Mouse (Mus musculus): Measurements from ENCODE around the gene Ces4a. TPM values are rescaled to one million over a fixed set of nuclear protein-coding genes. Genes with fewer than 3 reads are reported as not detected.

Ces4a gene
- total and polyA plus RNA-seq, 3 experiments, result not detected

- H3K27me3 ChIP-seq (ENCODE audit: control insufficient read depth in 1 of 2, insufficient read depth in 2 of 2, low read length in 2 of 2), result no peaks in the 10 kb centered on the region
These were observed 23.6 kb downstream of the Ces4a start for GRCm38 (mm10) chr8:105155091-105155745.

GRCm38 (mm10) chr8:105157555-105157954 is 26.0 kb downstream of the Ces4a start:
- H3K79me2 ChIP-seq (ENCODE audit: control insufficient read depth, insufficient read depth, low read length, poor library complexity), result no peaks in the 10 kb centered on the region
- H3K4me3 ChIP-seq (ENCODE audit: control insufficient read depth in 1 of 2, insufficient read depth in 1 of 2, low read depth in 2 of 2, low read length in 2 of 2), result no peak overlapping the region
- DNase-seq (ENCODE audit: low read depth, low spot score), result peak; percentile 70
- TF ChIP-seq RAD21 (IDR thresholded peaks at IDR 0.05; ENCODE audit: low read depth, low read length) (peak; percentile 75), GATA1 (IDR thresholded peaks at IDR 0.05; ENCODE audit: low read depth, low read length) (no peak), NRF1 (IDR thresholded peaks at IDR 0.05; ENCODE audit: insufficient read depth, low read depth, low read length, poor library complexity, severe bottlenecking) (no peak), ZNF384 (IDR thresholded peaks at IDR 0.05; ENCODE audit: low read depth, low read length) (no peak), BHLHE40 (IDR thresholded peaks at IDR 0.05; ENCODE audit: borderline replicate concordance, low read depth, low read length) (no peak), ZC3H11A (IDR thresholded peaks at IDR 0.05; ENCODE audit: low read depth, low read length) (peak; percentile 78), POLR2AphosphoS2 (IDR thresholded peaks at IDR 0.05; ENCODE audit: low read length) (no peak), KAT2A (conservative IDR thresholded peaks at IDR 0.05; ENCODE audit: low read depth, low read length) (no peak), TCF12 (IDR thresholded peaks at IDR 0.05; ENCODE audit: low read depth, low read length) (no peak), SMC3 (IDR thresholded peaks at IDR 0.05; ENCODE audit: low read depth, low read length) (peak; percentile 87), GABPA (IDR thresholded peaks at IDR 0.05; ENCODE audit: low read depth, low read length) (no peak), CTCF (IDR thresholded peaks at IDR 0.05 in 2 of 3, conservative IDR thresholded peaks at IDR 0.05 in 1 of 3; ENCODE audit: control insufficient read depth in 1 of 3, insufficient read depth in 1 of 3, low read depth in 2 of 3, low read length in 3 of 3, poor library complexity in 1 of 3, severe bottlenecking in 1 of 3) (peak; percentile 83 to 96 (median 88)), UBTF (IDR thresholded peaks at IDR 0.05; ENCODE audit: borderline replicate concordance, insufficient read depth, low read depth, low read length) (no peak)
- H3K27me3 ChIP-seq (ENCODE audit: control insufficient read depth in 1 of 2, insufficient read depth in 2 of 2, low read length in 2 of 2), result peaks cover 0 to 2% of the 10 kb centered on the region in 2 experiments; a peak in 2 of 4 replicates
- H3K36me3 ChIP-seq (ENCODE audit: control insufficient read depth in 1 of 2, insufficient read depth in 2 of 2, low read length in 2 of 2), result no peaks in the 10 kb centered on the region
- 0 out of 4 replicates have a peak, but pooled peaks cover 0 to 2% of the 10 kb centered on the region in 2 experiments for H3K4me1 ChIP-seq (ENCODE audit: control insufficient read depth in 1 of 2, insufficient read depth in 2 of 2, low read length in 2 of 2)
- H3K9ac ChIP-seq (ENCODE audit: control insufficient read depth, low read depth, low read length, poor library complexity, severe bottlenecking), result no peak overlapping the region
- H3K27ac ChIP-seq (ENCODE audit: control insufficient read depth, low read depth, low read length), result no peak overlapping the region
- no peaks in the 10 kb centered on the region for H3K9me3 ChIP-seq (replicated peaks; ENCODE audit: insufficient read depth, low read length)

More at GRCm38 (mm10) chr8:105155091-105155745, 23.6 kb downstream of the Ces4a start:
- Histone ChIP-seq H3K4me1 (ENCODE audit: control insufficient read depth in 1 of 2, insufficient read depth in 2 of 2, low read length in 2 of 2) (peaks cover 2 to 7% of the 10 kb centered on the region in 2 experiments; a peak in 2 of 4 replicates), H3K79me2 (ENCODE audit: control insufficient read depth, insufficient read depth, low read length, poor library complexity) (no peaks in the 10 kb centered on the region), H3K27ac (ENCODE audit: control insufficient read depth, low read depth, low read length) (no peak overlapping the region), H3K36me3 (ENCODE audit: control insufficient read depth in 1 of 2, insufficient read depth in 2 of 2, low read length in 2 of 2) (peaks cover 0 to 4% of the 10 kb centered on the region in 2 experiments; a peak in 1 of 4 replicates), H3K9me3 (replicated peaks; ENCODE audit: insufficient read depth, low read length) (no peaks in the 10 kb centered on the region), H3K9ac (ENCODE audit: control insufficient read depth, low read depth, low read length, poor library complexity, severe bottlenecking) (no peak overlapping the region), H3K4me3 (ENCODE audit: control insufficient read depth in 1 of 2, insufficient read depth in 1 of 2, low read depth in 2 of 2, low read length in 2 of 2) (no peak overlapping the region)
- peak; percentile 25 for DNase-seq (ENCODE audit: low read depth, low spot score)
- no peak for TF ChIP-seq CTCF (IDR thresholded peaks at IDR 0.05 in 2 of 3, conservative IDR thresholded peaks at IDR 0.05 in 1 of 3; ENCODE audit: control insufficient read depth in 1 of 3, insufficient read depth in 1 of 3, low read depth in 2 of 3, low read length in 3 of 3, poor library complexity in 1 of 3, severe bottlenecking in 1 of 3)
- no peak for TF ChIP-seq ELF1 (IDR thresholded peaks at IDR 0.05; ENCODE audit: low read depth, low read length)
- TF ChIP-seq MEF2A (IDR thresholded peaks at IDR 0.05; ENCODE audit: extremely low read depth, insufficient replicate concordance, low read depth, low read length, poor library complexity, severe bottlenecking), result no peak
- TF ChIP-seq UBTF (IDR thresholded peaks at IDR 0.05; ENCODE audit: borderline replicate concordance, insufficient read depth, low read depth, low read length), result no peak
- no peak for TF ChIP-seq KAT2A (conservative IDR thresholded peaks at IDR 0.05; ENCODE audit: low read depth, low read length)
- TF ChIP-seq MAX (IDR thresholded peaks at IDR 0.05; ENCODE audit: low read length), result no peak
- TF ChIP-seq POLR2AphosphoS2 (IDR thresholded peaks at IDR 0.05; ENCODE audit: low read length), result no peak
- no peak for TF ChIP-seq CHD2 (IDR thresholded peaks at IDR 0.05; ENCODE audit: low read length)
- no peak for TF ChIP-seq BHLHE40 (IDR thresholded peaks at IDR 0.05; ENCODE audit: borderline replicate concordance, low read depth, low read length)
- TF ChIP-seq POLR2AphosphoS5 (IDR thresholded peaks at IDR 0.05; ENCODE audit: borderline replicate concordance, low read depth, low read length), result no peak
- no peak for TF ChIP-seq TCF12 (IDR thresholded peaks at IDR 0.05; ENCODE audit: low read depth, low read length)
- no peak for TF ChIP-seq POLR2A (IDR thresholded peaks at IDR 0.05; ENCODE audit: control insufficient read depth in 1 of 2, insufficient read depth in 1 of 2, low read depth in 1 of 2, low read length in 2 of 2, poor library complexity in 1 of 2)
- TF ChIP-seq ZMIZ1 (IDR thresholded peaks at IDR 0.05; ENCODE audit: low read depth, low read length), result no peak
- TF ChIP-seq USF2 (IDR thresholded peaks at IDR 0.05; ENCODE audit: borderline replicate concordance in 1 of 2, insufficient read depth in 1 of 2, low read depth in 1 of 2, low read length in 2 of 2), result no peak
- no peak for TF ChIP-seq SMC3 (IDR thresholded peaks at IDR 0.05; ENCODE audit: low read depth, low read length)
- no peak for TF ChIP-seq SIN3A (IDR thresholded peaks at IDR 0.05; ENCODE audit: low read length)
- no peak for TF ChIP-seq RAD21 (IDR thresholded peaks at IDR 0.05; ENCODE audit: low read depth, low read length)
- no peak for TF ChIP-seq GABPA (IDR thresholded peaks at IDR 0.05; ENCODE audit: low read depth, low read length)
- no peak for TF ChIP-seq MXI1 (IDR thresholded peaks at IDR 0.05; ENCODE audit: low read depth, low read length)
- no peak for TF ChIP-seq TAL1 (IDR thresholded peaks at IDR 0.05; ENCODE audit: low read length)
